ENCODE assay signal across 9 mouse cellular contexts in the genomic region with DNA sequence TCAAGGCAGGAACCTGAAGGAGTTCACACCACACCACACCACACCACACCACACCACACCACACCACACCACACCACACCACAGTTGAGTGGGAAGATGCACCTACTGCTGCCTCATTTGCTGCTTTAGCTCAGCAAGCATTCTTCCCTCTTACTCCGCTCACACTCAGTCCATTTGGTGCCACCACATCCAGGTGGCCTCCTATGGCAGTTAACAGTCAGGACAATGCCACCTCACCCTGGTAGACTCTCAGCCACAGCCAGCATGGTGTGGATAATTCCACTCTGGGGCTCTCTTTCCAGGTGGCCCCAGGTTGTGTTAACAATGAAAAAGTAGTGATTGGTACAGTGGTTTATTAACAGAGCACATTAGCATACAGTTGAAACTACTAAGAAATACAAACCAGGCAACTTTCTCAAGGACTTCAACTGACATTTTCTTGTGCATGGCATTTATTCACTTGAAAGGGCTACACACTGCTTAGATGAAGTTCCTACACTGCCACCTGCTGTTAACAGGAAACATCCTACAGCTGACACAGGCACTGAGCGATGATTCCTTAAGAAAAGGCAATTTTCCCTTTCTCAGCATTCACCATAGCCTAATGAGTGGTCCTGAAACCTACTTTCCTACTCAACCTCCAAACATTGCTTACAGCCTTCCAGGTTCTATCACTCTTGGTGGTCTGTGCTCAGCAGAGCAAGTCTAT. TPM values are rescaled to one million over a fixed set of nuclear protein-coding genes. Genes with fewer than 3 reads are reported as not detected.
A peak's percentile ranks its signal among the peaks of the same experiment; 100 is the strongest.
DNase-seq lines count a peak whose midpoint lies in the region; ATAC-seq and TF ChIP-seq lines count a peak whose summit lies in the region.
"Had no signal": no experiment of that assay in that cellular context is flagged by ENCODE, and none has a peak within 500 bp of the region (broad histone marks: within the 10 kb centered on the region; RNA-seq: fewer than 3 reads in every experiment).

No protein-coding gene starts in this region.

- no peak overlapping the region for H3K4me3 ChIP-seq in forebrain, embryonic 13.5 days
- no peak overlapping the region for H3K4me3 ChIP-seq in forebrain, embryonic 10.5 days
- no peak overlapping the region for H3K4me3 ChIP-seq in liver, adult 2 months (ENCODE audit: insufficient read depth, low read depth, low read length)
- H3K4me3 ChIP-seq: midbrain, embryonic 12.5 days had no signal

- no peaks in the 10 kb centered on the region for H3K79me2 ChIP-seq in liver, adult 2 months (ENCODE audit: control insufficient read depth, insufficient read depth, low read length)

- no peak for DNase-seq in forebrain, embryonic 10.5 days (ENCODE audit: extremely low spot score, low spot score)
- DNase-seq in liver, adult 2 months (ENCODE audit: extremely low read depth, low read depth, low spot score), result peak; percentile 10
- DNase-seq in liver (no peak), ZHBTc4 (ENCODE audit: low read depth, low spot score) (peak; percentile 45)
- DNase-seq in kidney, postnatal 10 days, result peak; percentile 44
- peak; percentile 33 for DNase-seq in telencephalon, adult 2 months (ENCODE audit: low read depth, low spot score)
- no peak for DNase-seq in urinary bladder, adult 18-20 months (ENCODE audit: low spot score in 2 of 2)

- H3K9ac ChIP-seq in forebrain, embryonic 13.5 days, result no peak overlapping the region
- no peak overlapping the region for H3K9ac ChIP-seq in liver, adult 2 months (ENCODE audit: low read depth, low read length)
- H3K9ac ChIP-seq: midbrain, embryonic 12.5 days had no signal

- 0 out of 2 replicates have a peak, but pooled peaks have one; percentile 67 for ATAC-seq in forebrain, embryonic 13.5 days

- no peaks in the 10 kb centered on the region for H3K4me1 ChIP-seq in forebrain, embryonic 13.5 days
- no peaks in the 10 kb centered on the region for H3K4me1 ChIP-seq in forebrain, embryonic 10.5 days
- no peaks in the 10 kb centered on the region for H3K4me1 ChIP-seq in liver, adult 2 months (ENCODE audit: control insufficient read depth, insufficient read depth, low read length)
- H3K4me1 ChIP-seq: midbrain, embryonic 12.5 days had no signal

- peaks cover 74% of the 10 kb centered on the region for H3K36me3 ChIP-seq in forebrain, embryonic 13.5 days (ENCODE audit: poor library complexity, severe bottlenecking)
- peaks cover 65% of the 10 kb centered on the region for H3K36me3 ChIP-seq in forebrain, embryonic 10.5 days (replicated peaks)
- peaks cover 33% of the 10 kb centered on the region for H3K36me3 ChIP-seq in liver, adult 2 months (ENCODE audit: control insufficient read depth, insufficient read depth, low read length)

- H3K27ac ChIP-seq in forebrain, embryonic 13.5 days, result no peak overlapping the region
- no peak overlapping the region for H3K27ac ChIP-seq in forebrain, embryonic 10.5 days
- no peak overlapping the region for H3K27ac ChIP-seq in liver, adult 2 months (replicated peaks; ENCODE audit: insufficient read depth, low read depth, low read length)
- H3K27ac ChIP-seq: midbrain, embryonic 12.5 days had no signal

- no peaks in the 10 kb centered on the region for H3K9me3 ChIP-seq in forebrain, embryonic 13.5 days (replicated peaks)
- H3K9me3 ChIP-seq in forebrain, embryonic 10.5 days, result no peaks in the 10 kb centered on the region
- H3K9me3 ChIP-seq: midbrain, embryonic 12.5 days had no signal

- no peak overlapping the region for H3K4me2 ChIP-seq in forebrain, embryonic 13.5 days
- H3K4me2 ChIP-seq: midbrain, embryonic 12.5 days had no signal

- H3K27me3 ChIP-seq in forebrain, embryonic 13.5 days, result no peaks in the 10 kb centered on the region
- no peaks in the 10 kb centered on the region for H3K27me3 ChIP-seq in forebrain, embryonic 10.5 days (ENCODE audit: poor library complexity, severe bottlenecking)
- no peaks in the 10 kb centered on the region for H3K27me3 ChIP-seq in liver, adult 2 months (ENCODE audit: control insufficient read depth, insufficient read depth, low read length)
- H3K27me3 ChIP-seq: midbrain, embryonic 12.5 days had no signal

- peak; percentile 15; the same call in 1 of the 2 replicates for TF ChIP-seq CTCF in liver, adult 2 months (IDR thresholded peaks at IDR 0.05; ENCODE audit: low read depth, low read length)

- no peak for TF ChIP-seq POLR2A in liver, adult 2 months (IDR thresholded peaks at IDR 0.05; ENCODE audit: extremely low read depth, insufficient read depth, low read length)

- 80% methylated on average over 2 of the region's 2 CpGs for WGBS in forebrain, embryonic 13.5 days
- 84% methylated on average over 2 of the region's 2 CpGs for WGBS in forebrain, embryonic 10.5 days
- WGBS in liver, adult 2 months, result 85% methylated on average over 2 of the region's 2 CpGs

RNA-seq across cellular contexts. Expression of gene Cog6, which starts 12.5 kb away (rescaled TPM):
- 55.2 and 55.4 TPM in 2 replicates for polyA plus RNA-seq in forebrain, embryonic 13.5 days (2015; fragmentation: Nextera tagmentation; extraction: Ambion mirVana)
- 37.8 and 39.4 TPM in 2 replicates for polyA plus RNA-seq in forebrain, embryonic 10.5 days (2016; fragmentation: Nextera tagmentation; extraction: Ambion mirVana)
- total RNA-seq in liver, adult 2 months (2014; rRNA removed), result 19.1 and 20.0 TPM in 2 replicates
- 10.8 and 12.0 TPM in 2 replicates for polyA plus RNA-seq in liver, adult 2 months (2012; rRNA removed)

RNA-seq across cellular contexts. Expression of gene Lhfp, which starts 36.8 kb away (rescaled TPM):
- polyA plus RNA-seq in forebrain, embryonic 13.5 days (2015; fragmentation: Nextera tagmentation; extraction: Ambion mirVana), result 23.9 and 27.3 TPM in 2 replicates
- 21.7 and 22.9 TPM in 2 replicates for polyA plus RNA-seq in forebrain, embryonic 10.5 days (2016; fragmentation: Nextera tagmentation; extraction: Ambion mirVana)
- total RNA-seq in liver, adult 2 months (2014; rRNA removed), result 10.6 and 14.3 TPM in 2 replicates
- polyA plus RNA-seq in liver, adult 2 months (2012; rRNA removed), result 14.2 and 15.3 TPM in 2 replicates

Comparison
In these comparisons a context has a peak if more than half of its experiments do, and no peak if none do; other contexts are left out.
1. DNase-seq: peak in liver, adult 2 months (single experiment), ZHBTc4 (single experiment), kidney, postnatal 10 days (single experiment) and telencephalon, adult 2 months (single experiment); none in forebrain, embryonic 10.5 days (single experiment), liver (single experiment) and urinary bladder, adult 18-20 months (0 of 2).